Mouse (Mus musculus) thymus, postnatal 36 days (tissue): ENCODE data around the gene Gab1.

Experiments
- DNase-seq, 2 experiments: peaks; one replicate each; pipeline ENCODE4 v3.0.0; 2022; ENCODE audit warnings: mixed read lengths in 2 of 2

The Gab1 gene

GRCm38 (mm10) chr8:80807807-80808505 is 72.4 kb downstream of the Gab1 start:
- DNase-seq, result no peak

- no peak for DNase-seq
These were observed 76.2 kb downstream of the Gab1 start for GRCm38 (mm10) chr8:80804066-80804619.

- DNase-seq, result no peak
These were observed 81.5 kb downstream of the Gab1 start for GRCm38 (mm10) chr8:80798778-80799177.

GRCm38 (mm10) chr8:80798198-80798777 is 82.0 kb downstream of the Gab1 start:
- no peak for DNase-seq

GRCm38 (mm10) chr8:80796070-80796469 is 84.2 kb downstream of the Gab1 start:
- DNase-seq, result no peak

- no peak for DNase-seq
These were observed 85.5 kb downstream of the Gab1 start for GRCm38 (mm10) chr8:80794585-80795509.

GRCm38 (mm10) chr8:80793791-80794515 is 86.4 kb downstream of the Gab1 start:
- DNase-seq, result no peak

- no peak for DNase-seq
These were observed 88.1 kb downstream of the Gab1 start for GRCm38 (mm10) chr8:80792214-80792613.

GRCm38 (mm10) chr8:80789324-80789723 is 91.0 kb downstream of the Gab1 start:
- no peak for DNase-seq

- DNase-seq, result no peak
These were observed 95.8 kb downstream of the Gab1 start for GRCm38 (mm10) chr8:80784559-80784958.

- DNase-seq, result no peak
These were observed 97.0 kb downstream of the Gab1 start for GRCm38 (mm10) chr8:80783271-80783670.

GRCm38 (mm10) chr8:80781338-80781737 is 99.0 kb downstream of the Gab1 start:
- no peak for DNase-seq

GRCm38 (mm10) chr8:80780271-80780670 is 100.0 kb downstream of the Gab1 start:
- no peak for DNase-seq

GRCm38 (mm10) chr8:80776436-80776835 is 103.9 kb downstream of the Gab1 start:
- DNase-seq, result no peak

- no peak for DNase-seq
These were observed 107.4 kb downstream of the Gab1 start for GRCm38 (mm10) chr8:80772732-80773460.

GRCm38 (mm10) chr8:80768451-80768850 is 111.9 kb downstream of the Gab1 start:
- no peak for DNase-seq

- DNase-seq, result peak; percentile 54 to 71
These were observed 127.2 kb downstream of the Gab1 start for GRCm38 (mm10) chr8:80753017-80753715.

- no peak for DNase-seq
These were observed 127.9 kb downstream of the Gab1 start for GRCm38 (mm10) chr8:80752429-80752828.

GRCm38 (mm10) chr8:80749091-80749490 is 131.2 kb downstream of the Gab1 start:
- no peak for DNase-seq

- DNase-seq, result no peak
These were observed 140.4 kb downstream of the Gab1 start for GRCm38 (mm10) chr8:80739932-80740331.
